Mouse (Mus musculus): ENCODE results near the gene Gm20388. TPM values are rescaled to one million over a fixed set of nuclear protein-coding genes. Genes with fewer than 3 reads are reported as not detected.

The Gm20388 gene
- polyA plus RNA-seq, 1 experiment from 2014 or later, result not detected

- 61% methylated on average over 10 of the region's 10 CpGs for WGBS
- no peaks in the 10 kb centered on the region for H3K9me3 ChIP-seq (ENCODE audit: control insufficient read depth, low read length)
- no peak overlapping the region for H3K4me3 ChIP-seq (ENCODE audit: low read depth, low read length)
- H3K27me3 ChIP-seq (ENCODE audit: control insufficient read depth, insufficient read depth, low read length), result no peaks in the 10 kb centered on the region
- DNase-seq (ENCODE audit: low spot score, missing footprints) (peak; percentile 64), ATAC-seq (ENCODE audit: low FRiP score) (no peak)
- H3K36me3 ChIP-seq (ENCODE audit: control insufficient read depth, insufficient read depth, low read length), result no peaks in the 10 kb centered on the region
- no peak overlapping the region for H3K9ac ChIP-seq (ENCODE audit: low read length)
- no peak overlapping the region for H3K27ac ChIP-seq (ENCODE audit: low read depth, low read length)
- H3K4me1 ChIP-seq (ENCODE audit: control insufficient read depth, insufficient read depth, low read length), result peaks cover 7% of the 10 kb centered on the region; the same call in 1 of the 2 replicates
- no peak overlapping the region for H3K4me2 ChIP-seq
Observed at GRCm38 (mm10) chr8:122702301-122702941, 2791.8 kb downstream of the Gm20388 start.

- no peak overlapping the region for H3K27ac ChIP-seq (ENCODE audit: low read depth, low read length)
- H3K4me3 ChIP-seq (ENCODE audit: low read depth, low read length), result no peak overlapping the region
- H3K9ac ChIP-seq (ENCODE audit: low read length), result no peak overlapping the region
- no peaks in the 10 kb centered on the region for H3K36me3 ChIP-seq (ENCODE audit: control insufficient read depth, insufficient read depth, low read length)
- H3K4me1 ChIP-seq (ENCODE audit: control insufficient read depth, insufficient read depth, low read length), result peaks cover 7% of the 10 kb centered on the region; the same call in 1 of the 2 replicates
- H3K27me3 ChIP-seq (ENCODE audit: control insufficient read depth, insufficient read depth, low read length), result no peaks in the 10 kb centered on the region
- 89% methylated on average over 6 of the region's 6 CpGs for WGBS
- no peaks in the 10 kb centered on the region for H3K9me3 ChIP-seq (ENCODE audit: control insufficient read depth, low read length)
- DNase-seq (ENCODE audit: low spot score, missing footprints), result peak; percentile 54
- no peak overlapping the region for H3K4me2 ChIP-seq
- no peak for ATAC-seq (ENCODE audit: low FRiP score)
Observed at GRCm38 (mm10) chr8:122702957-122703356, 2792.3 kb downstream of the Gm20388 start.

- Histone ChIP-seq H3K9me3 (ENCODE audit: control insufficient read depth, low read length) (no peaks in the 10 kb centered on the region), H3K27ac (ENCODE audit: low read depth, low read length) (no peak overlapping the region), H3K4me1 (ENCODE audit: control insufficient read depth, insufficient read depth, low read length) (peaks cover 4% of the 10 kb centered on the region; the same call in 1 of the 2 replicates), H3K36me3 (ENCODE audit: control insufficient read depth, insufficient read depth, low read length) (no peaks in the 10 kb centered on the region), H3K9ac (ENCODE audit: low read length) (no peak overlapping the region), H3K4me2 (no peak overlapping the region), H3K4me3 (ENCODE audit: low read depth, low read length) (no peak overlapping the region), H3K27me3 (ENCODE audit: control insufficient read depth, insufficient read depth, low read length) (no peaks in the 10 kb centered on the region)
- WGBS, result 92% methylated on average over 3 of the region's 3 CpGs
- DNase-seq (ENCODE audit: low spot score, missing footprints), result peak; percentile 21
- ATAC-seq (ENCODE audit: low FRiP score), result no peak
Observed at GRCm38 (mm10) chr8:122704612-122705011, 2794.0 kb downstream of the Gm20388 start.

- 0 out of 2 replicates have a peak, but pooled peaks have one; percentile 11 for ATAC-seq (ENCODE audit: low FRiP score)
- Histone ChIP-seq H3K9ac (ENCODE audit: low read length) (no peak overlapping the region), H3K4me3 (ENCODE audit: low read depth, low read length) (no peak overlapping the region), H3K27me3 (ENCODE audit: control insufficient read depth, insufficient read depth, low read length) (no peaks in the 10 kb centered on the region), H3K4me2 (no peak overlapping the region), H3K36me3 (ENCODE audit: control insufficient read depth, insufficient read depth, low read length) (no peaks in the 10 kb centered on the region), H3K4me1 (ENCODE audit: control insufficient read depth, insufficient read depth, low read length) (peaks cover 4% of the 10 kb centered on the region; the same call in 1 of the 2 replicates), H3K9me3 (ENCODE audit: control insufficient read depth, low read length) (no peaks in the 10 kb centered on the region), H3K27ac (ENCODE audit: low read depth, low read length) (no peak overlapping the region; the same call in 1 of the 2 replicates)
- WGBS, result 34% methylated on average over 12 of the region's 12 CpGs
- DNase-seq (ENCODE audit: low spot score, missing footprints), result peak; percentile 82
Observed at GRCm38 (mm10) chr8:122705901-122706561, 2795.4 kb downstream of the Gm20388 start.

DNA sequence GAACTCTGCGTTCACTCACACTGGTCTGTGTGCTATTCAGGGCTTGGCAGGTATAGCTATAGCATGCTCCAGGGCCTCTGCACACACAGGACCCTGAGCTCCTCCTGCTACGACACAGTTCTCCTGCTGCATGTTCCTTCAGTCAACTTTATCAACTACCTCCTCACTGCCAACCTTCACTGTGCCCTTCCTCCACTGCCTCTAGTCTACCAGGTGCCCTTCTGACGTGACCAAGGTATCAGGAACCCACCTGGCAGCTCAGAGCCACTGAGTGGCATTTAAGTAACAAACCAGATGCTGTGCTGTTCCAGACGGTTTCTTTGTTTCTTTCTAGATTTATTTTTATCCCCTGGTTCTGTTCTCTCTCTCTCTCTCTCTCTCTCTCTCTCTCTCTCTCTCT is 2796.5 kb downstream of the Gm20388 start:
- no peak overlapping the region for H3K4me3 ChIP-seq (ENCODE audit: low read depth, low read length)
- WGBS, result 73% methylated on average over 4 of the region's 4 CpGs
- H3K9ac ChIP-seq (ENCODE audit: low read length), result no peak overlapping the region
- H3K36me3 ChIP-seq (ENCODE audit: control insufficient read depth, insufficient read depth, low read length), result no peaks in the 10 kb centered on the region
- peak; percentile 14 for DNase-seq (ENCODE audit: low spot score, missing footprints)
- H3K27me3 ChIP-seq (ENCODE audit: control insufficient read depth, insufficient read depth, low read length), result no peaks in the 10 kb centered on the region
- ATAC-seq (ENCODE audit: low FRiP score), result no peak
- no peak overlapping the region for H3K4me2 ChIP-seq
- no peaks in the 10 kb centered on the region for H3K9me3 ChIP-seq (ENCODE audit: control insufficient read depth, low read length)
- H3K27ac ChIP-seq (ENCODE audit: low read depth, low read length), result no peak overlapping the region
- H3K4me1 ChIP-seq (ENCODE audit: control insufficient read depth, insufficient read depth, low read length), result peaks cover 4% of the 10 kb centered on the region; the same call in 1 of the 2 replicates

- ATAC-seq (ENCODE audit: low FRiP score) (no peak), DNase-seq (ENCODE audit: low spot score, missing footprints) (peak; percentile 86)
- no peaks in the 10 kb centered on the region for H3K27me3 ChIP-seq (ENCODE audit: control insufficient read depth, insufficient read depth, low read length)
- no peaks in the 10 kb centered on the region for H3K36me3 ChIP-seq (ENCODE audit: control insufficient read depth, insufficient read depth, low read length)
- no peaks in the 10 kb centered on the region for H3K9me3 ChIP-seq (ENCODE audit: control insufficient read depth, low read length)
- H3K4me1 ChIP-seq (ENCODE audit: control insufficient read depth, insufficient read depth, low read length), result peaks cover 4% of the 10 kb centered on the region; the same call in 1 of the 2 replicates
- no peak overlapping the region for H3K4me2 ChIP-seq
- H3K9ac ChIP-seq (ENCODE audit: low read length), result no peak overlapping the region
- 46% methylated on average over 26 of the region's 26 CpGs for WGBS
- no peak overlapping the region for H3K4me3 ChIP-seq (ENCODE audit: low read depth, low read length)
- H3K27ac ChIP-seq (ENCODE audit: low read depth, low read length), result no peak overlapping the region
Observed at GRCm38 (mm10) chr8:122709340-122710111, 2798.9 kb downstream of the Gm20388 start.

DNA sequence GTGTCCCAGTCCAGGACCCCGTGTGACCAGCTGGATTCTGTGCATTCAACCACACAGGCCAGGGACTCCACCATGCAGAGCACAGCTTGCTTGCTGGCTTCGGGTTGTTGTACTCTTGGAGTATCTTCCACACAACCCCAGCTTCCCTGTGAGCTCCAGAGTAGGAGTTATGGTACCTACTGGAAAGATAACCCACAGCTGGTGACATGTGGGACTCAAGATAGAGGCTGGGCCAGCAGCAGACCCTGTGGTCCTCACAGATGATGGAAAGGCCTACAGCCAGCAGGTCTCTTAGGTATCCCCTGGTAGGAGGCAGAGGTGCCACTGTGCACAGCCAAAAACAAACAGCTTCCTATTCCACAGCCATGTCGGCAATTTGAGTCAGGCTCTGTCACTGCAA is 2800.8 kb downstream of the Gm20388 start:
- Histone ChIP-seq H3K27ac (ENCODE audit: low read depth, low read length) (no peak overlapping the region), H3K4me2 (no peak overlapping the region), H3K9me3 (ENCODE audit: control insufficient read depth, low read length) (no peaks in the 10 kb centered on the region), H3K4me3 (ENCODE audit: low read depth, low read length) (no peak overlapping the region), H3K27me3 (ENCODE audit: control insufficient read depth, insufficient read depth, low read length) (no peaks in the 10 kb centered on the region), H3K4me1 (ENCODE audit: control insufficient read depth, insufficient read depth, low read length) (no peaks in the 10 kb centered on the region), H3K36me3 (ENCODE audit: control insufficient read depth, insufficient read depth, low read length) (no peaks in the 10 kb centered on the region), H3K9ac (ENCODE audit: low read length) (no peak overlapping the region)
- peak; percentile 47 for DNase-seq (ENCODE audit: low spot score, missing footprints)
- 73% methylated on average over 3 of the region's 3 CpGs for WGBS
- ATAC-seq (ENCODE audit: low FRiP score), result no peak

DNA sequence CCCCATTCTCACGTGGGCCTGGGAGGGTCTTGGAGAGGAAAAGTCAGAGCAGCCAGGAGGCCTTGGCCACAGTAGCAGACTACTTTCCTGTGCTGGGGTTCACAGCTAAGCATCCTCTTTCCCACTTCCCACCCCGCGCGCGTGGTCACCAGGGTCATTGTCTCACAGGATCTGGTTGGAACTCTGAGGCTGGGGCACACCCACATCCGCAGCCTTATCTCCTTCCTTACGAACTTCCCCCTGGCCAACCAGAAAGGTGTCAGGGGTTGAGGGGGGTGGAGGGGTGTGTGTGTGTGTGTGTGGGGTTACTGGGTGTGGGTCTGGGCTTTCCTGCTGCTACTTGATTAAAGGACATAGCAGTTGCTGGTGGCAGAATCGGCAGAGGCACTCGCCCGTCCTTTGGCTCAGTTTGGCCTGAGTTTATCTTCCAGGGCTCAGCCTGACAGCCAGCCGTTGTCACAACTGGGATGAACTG is 2801.3 kb downstream of the Gm20388 start:
- H3K27ac ChIP-seq (ENCODE audit: low read depth, low read length), result no peak overlapping the region
- DNase-seq (ENCODE audit: low spot score, missing footprints), result no peak

More for the DNA sequence above, 2801.3 kb downstream of the Gm20388 start:
- no peaks in the 10 kb centered on the region for H3K4me1 ChIP-seq (ENCODE audit: control insufficient read depth, insufficient read depth, low read length)
- H3K4me2 ChIP-seq, result no peak overlapping the region
- no peaks in the 10 kb centered on the region for H3K27me3 ChIP-seq (ENCODE audit: control insufficient read depth, insufficient read depth, low read length)
- ATAC-seq (ENCODE audit: low FRiP score), result no peak
- no peak overlapping the region for H3K9ac ChIP-seq (ENCODE audit: low read length)
- no peaks in the 10 kb centered on the region for H3K9me3 ChIP-seq (ENCODE audit: control insufficient read depth, low read length)
- H3K4me3 ChIP-seq (ENCODE audit: low read depth, low read length), result no peak overlapping the region
- H3K36me3 ChIP-seq (ENCODE audit: control insufficient read depth, insufficient read depth, low read length), result no peaks in the 10 kb centered on the region
- 81% methylated on average over 11 of the region's 11 CpGs for WGBS

Measured in midbrain, embryonic 11.5 days (tissue).